ENCODE assay signal across 8 mouse cellular contexts in genomic region chr13:53426507-53426906, GRCm38 (mm10). TPM values are rescaled to one million over a fixed set of nuclear protein-coding genes. Genes with fewer than 3 reads are reported as not detected.
A peak's percentile ranks its signal among the peaks of the same experiment; 100 is the strongest.
DNase-seq lines count a peak whose midpoint lies in the region; ATAC-seq and TF ChIP-seq lines count a peak whose summit lies in the region.

No protein-coding gene starts in this region.

- H3K4me3 ChIP-seq in kidney, embryonic 16.5 days (ENCODE audit: low read length), result no peak overlapping the region
- H3K4me3 ChIP-seq in bone marrow, adult 2 months (replicated peaks; ENCODE audit: control insufficient read depth, low read depth, low read length), result no peak overlapping the region
- H3K4me3 ChIP-seq in embryonic facial prominence, embryonic 14.5 days (ENCODE audit: low read depth, low read length), result no peak overlapping the region

- H3K4me1 ChIP-seq in kidney, embryonic 16.5 days (ENCODE audit: insufficient read depth, low read length), result no peaks in the 10 kb centered on the region
- no peaks in the 10 kb centered on the region for H3K4me1 ChIP-seq in bone marrow, adult 2 months (ENCODE audit: control insufficient read depth, insufficient read depth, low read length)
- H3K4me1 ChIP-seq in embryonic facial prominence, embryonic 14.5 days (ENCODE audit: control insufficient read depth, insufficient read depth, low read length), result no peaks in the 10 kb centered on the region

- no peak overlapping the region for H3K9ac ChIP-seq in kidney, embryonic 16.5 days (replicated peaks; ENCODE audit: low read length)
- H3K9ac ChIP-seq in embryonic facial prominence, embryonic 14.5 days (ENCODE audit: low read depth, low read length), result no peak overlapping the region

- intact Hi-C loops in left cerebral cortex, postnatal 14 days (cut with DNase I), result no loop called here

- WGBS in kidney, embryonic 16.5 days, result 25% methylated on average over 7 of the region's 7 CpGs
- 17% methylated on average over 7 of the region's 7 CpGs for WGBS in bone marrow, adult 2 months
- WGBS in embryonic facial prominence, embryonic 14.5 days, result 25% methylated on average over 7 of the region's 7 CpGs

- no peaks in the 10 kb centered on the region; the same call in 1 of the 2 replicates for H3K9me3 ChIP-seq in kidney, embryonic 16.5 days (ENCODE audit: low read length)
- no peaks in the 10 kb centered on the region; the same call in none of the 2 replicates for H3K9me3 ChIP-seq in embryonic facial prominence, embryonic 14.5 days (ENCODE audit: control insufficient read depth, low read length)

- peak; percentile 100 for TF ChIP-seq CTCF in bone marrow, adult 2 months (IDR thresholded peaks at IDR 0.05; ENCODE audit: control insufficient read depth, insufficient read depth, low read length)

- no peak overlapping the region for H3K4me2 ChIP-seq in kidney, embryonic 16.5 days (replicated peaks; ENCODE audit: low read depth, low read length)
- H3K4me2 ChIP-seq in embryonic facial prominence, embryonic 14.5 days (ENCODE audit: low read depth, low read length), result no peak overlapping the region

- no peak for TF ChIP-seq POLR2A in bone marrow, adult 2 months (IDR thresholded peaks at IDR 0.05; ENCODE audit: borderline replicate concordance, control insufficient read depth, low read depth, low read length)

- no peak for ATAC-seq in kidney, embryonic 16.5 days (ENCODE audit: low FRiP score, low TSS enrichment)
- ATAC-seq in embryonic facial prominence, embryonic 14.5 days (ENCODE audit: low read depth), result no peak
- ATAC-seq in neutrophil, adult 5-6 weeks (ENCODE audit: extremely low read depth, insufficient number of reproducible peaks, low FRiP score, poor library complexity, severe bottlenecking), result peak; percentile 63; the same call in 1 of the 2 replicates

- no peak overlapping the region for H3K27ac ChIP-seq in kidney, embryonic 16.5 days (ENCODE audit: low read length)
- no peak overlapping the region for H3K27ac ChIP-seq in bone marrow, adult 2 months (ENCODE audit: control insufficient read depth, insufficient read depth, low read depth, low read length, poor library complexity)
- no peak overlapping the region for H3K27ac ChIP-seq in embryonic facial prominence, embryonic 14.5 days (replicated peaks; ENCODE audit: low read depth, low read length)

- H3K27me3 ChIP-seq in kidney, embryonic 16.5 days (ENCODE audit: insufficient read depth, low read length), result no peaks in the 10 kb centered on the region
- no peaks in the 10 kb centered on the region for H3K27me3 ChIP-seq in embryonic facial prominence, embryonic 14.5 days (replicated peaks; ENCODE audit: control insufficient read depth, insufficient read depth, low read length)

- no peaks in the 10 kb centered on the region for H3K36me3 ChIP-seq in kidney, embryonic 16.5 days (ENCODE audit: insufficient read depth, low read length)
- no peaks in the 10 kb centered on the region for H3K36me3 ChIP-seq in embryonic facial prominence, embryonic 14.5 days (ENCODE audit: control insufficient read depth, insufficient read depth, low read length)

- peak; percentile 82 for DNase-seq in kidney, adult 18-20 months
- peak; percentile 87 for DNase-seq in embryonic facial prominence, embryonic 14.5 days (ENCODE audit: low spot score)
- DNase-seq in heart, postnatal 4 days, result peak; percentile 91
- peak; percentile 86 to 93 for DNase-seq in left cerebral cortex, postnatal 14 days (ENCODE audit: low spot score in 2 of 2)
- peak; percentile 85 for DNase-seq in testis, postnatal 14 days (ENCODE audit: low spot score)

RNA-seq across cellular contexts. Expression of gene Msx2, which starts 46.4 kb away (rescaled TPM):
- polyA plus RNA-seq in kidney, embryonic 16.5 days (2015; fragmentation: Nextera tagmentation; extraction: Ambion mirVana), result 1.6 and 1.9 TPM in 2 replicates
- not detected in 2 replicates for polyA plus RNA-seq in bone marrow, adult 2 months (2011; ENCODE audit: insufficient read depth, insufficient read length, low replicate concordance, missing spikeins)
- 11.5 and 11.6 TPM in 2 replicates for polyA plus RNA-seq in embryonic facial prominence, embryonic 14.5 days (2014; fragmentation: Nextera tagmentation; extraction: Ambion mirVana)
- under 1 TPM; 0.55 to 0.86 TPM for total RNA-seq in heart, postnatal 4 days (2021)
- total RNA-seq in left cerebral cortex, postnatal 14 days (2021), result under 1 TPM; 0.29 to 0.49 TPM
- total RNA-seq in neutrophil, adult 5-6 weeks (2017), result not detected in 2 replicates

RNA-seq across cellular contexts. Expression of gene Sptlc1, which starts 49.3 kb away (rescaled TPM):
- 42.3 and 44.8 TPM in 2 replicates for polyA plus RNA-seq in kidney, embryonic 16.5 days (2015; fragmentation: Nextera tagmentation; extraction: Ambion mirVana)
- 14.9 and 22.9 TPM in 2 replicates for polyA plus RNA-seq in bone marrow, adult 2 months (2011; ENCODE audit: insufficient read depth, insufficient read length, low replicate concordance, missing spikeins)
- polyA plus RNA-seq in embryonic facial prominence, embryonic 14.5 days (2014; fragmentation: Nextera tagmentation; extraction: Ambion mirVana), result 33.4 and 43.1 TPM in 2 replicates
- 10 to 100 TPM; 18.2 to 18.3 TPM for total RNA-seq in heart, postnatal 4 days (2021)
- 10 to 100 TPM; 26.3 to 26.9 TPM for total RNA-seq in left cerebral cortex, postnatal 14 days (2021)
- total RNA-seq in neutrophil, adult 5-6 weeks (2017), result 40.9 and 44.9 TPM in 2 replicates
